Mouse (Mus musculus): Measurements from ENCODE around the gene Gm20388.
"Not testable (repeated sequence)": the region's sequence is repeated elsewhere in the genome, so short reads cannot be mapped to it uniquely, and the experiment has no call there.

Gm20388 gene

GRCm38 (mm10) chr8:123042158-123042973 lies 3131.7 kb downstream of the Gm20388 start, which contains the start of gene Ankrd11:
Ankrd11 (minus strand) TSS chr8:123042277.
- DNase-seq (ENCODE audit: low spot score in 2 of 2) = peak; percentile 99

GRCm38 (mm10) chr8:123042974-123043625 lies 3132.5 kb downstream of the Gm20388 start:
- no peak for DNase-seq (ENCODE audit: low spot score in 2 of 2)

- no peak for DNase-seq (ENCODE audit: low spot score in 2 of 2)
Measured at GRCm38 (mm10) chr8:123043941-123044340, 3133.3 kb downstream of the Gm20388 start.

GRCm38 (mm10) chr8:123044743-123045425 lies 3134.2 kb downstream of the Gm20388 start:
- DNase-seq (ENCODE audit: low spot score in 2 of 2) = not testable (repeated sequence)

- no peak for DNase-seq (ENCODE audit: low spot score in 2 of 2)
Measured at GRCm38 (mm10) chr8:123046706-123047105, 3136.1 kb downstream of the Gm20388 start.

- no peak for DNase-seq (ENCODE audit: low spot score in 2 of 2)
Measured at GRCm38 (mm10) chr8:123047827-123048226, 3137.2 kb downstream of the Gm20388 start.

GRCm38 (mm10) chr8:123048402-123048801 lies 3137.8 kb downstream of the Gm20388 start:
- DNase-seq (ENCODE audit: low spot score in 2 of 2) = no peak

GRCm38 (mm10) chr8:123051458-123051857 lies 3140.8 kb downstream of the Gm20388 start:
- DNase-seq (ENCODE audit: low spot score in 2 of 2) = no peak

- no peak for DNase-seq (ENCODE audit: low spot score in 2 of 2)
Measured at GRCm38 (mm10) chr8:123062721-123063120, 3152.1 kb downstream of the Gm20388 start, which contains the start of gene Spg7. Spg7 (plus strand) TSS chr8:123062942.

GRCm38 (mm10) chr8:123064072-123064471 lies 3153.4 kb downstream of the Gm20388 start:
- no peak for DNase-seq (ENCODE audit: low spot score in 2 of 2)

GRCm38 (mm10) chr8:123064809-123065213 lies 3154.2 kb downstream of the Gm20388 start:
- peak in 1 of 2 experiments; percentile 19 for DNase-seq (ENCODE audit: low spot score in 2 of 2)

GRCm38 (mm10) chr8:123065214-123066100 lies 3154.8 kb downstream of the Gm20388 start:
- DNase-seq (ENCODE audit: low spot score in 2 of 2) = peak; percentile 92 to 93

GRCm38 (mm10) chr8:123066101-123066683 lies 3155.6 kb downstream of the Gm20388 start:
- no peak for DNase-seq (ENCODE audit: low spot score in 2 of 2)

- no peak for DNase-seq (ENCODE audit: low spot score in 2 of 2)
Measured at GRCm38 (mm10) chr8:123071176-123071575, 3160.5 kb downstream of the Gm20388 start.

- no peak for DNase-seq (ENCODE audit: low spot score in 2 of 2)
Measured at GRCm38 (mm10) chr8:123077213-123077612, 3166.6 kb downstream of the Gm20388 start.

GRCm38 (mm10) chr8:123082993-123083392 lies 3172.4 kb downstream of the Gm20388 start:
- DNase-seq (ENCODE audit: low spot score in 2 of 2) = no peak

GRCm38 (mm10) chr8:123083610-123084009 lies 3173.0 kb downstream of the Gm20388 start:
- DNase-seq (ENCODE audit: low spot score in 2 of 2) = no peak

- DNase-seq (ENCODE audit: low spot score in 2 of 2) = no peak
Measured at GRCm38 (mm10) chr8:123087289-123087688, 3176.6 kb downstream of the Gm20388 start.

GRCm38 (mm10) chr8:123097216-123097615 lies 3186.6 kb downstream of the Gm20388 start:
- no peak for DNase-seq (ENCODE audit: low spot score in 2 of 2)

- no peak for DNase-seq (ENCODE audit: low spot score in 2 of 2)
Measured at GRCm38 (mm10) chr8:123097786-123098584, 3187.3 kb downstream of the Gm20388 start.
